Mouse (Mus musculus) small intestine, adult 2 months (tissue): ENCODE results near the gene Sema5b.

Experiments
- CTCF ChIP-seq: fragments of 200-500 bp; IDR thresholded peaks from 2 replicates; pipeline ENCODE4 v1.5.1; 2012; ENCODE audit warnings: low read depth, mild to moderate bottlenecking, control low read depth, inconsistent platforms, low read length, moderate library complexity, mixed read lengths; ENCODE audit not compliant: insufficient replicate concordance, insufficient read length; ENCODE audit errors: extremely low read depth
- POLR2A ChIP-seq: fragments of 200-500 bp; IDR thresholded peaks from 2 replicates; pipeline ENCODE4 v1.6.1; 2012; ENCODE audit warnings: low read depth, mild to moderate bottlenecking, control low read depth, inconsistent platforms, low read length, moderate library complexity

GRCm38 (mm10) chr16:35569758-35570157, 28.8 kb downstream of the Sema5b start:
- no peak for TF ChIP-seq POLR2A
- TF ChIP-seq CTCF, result no peak
